Mouse (Mus musculus): Measurements from ENCODE around the gene Abcg1.

- TF ChIP-seq CTCF (IDR thresholded peaks at IDR 0.05; ENCODE audit: insufficient read depth, low read length) (no peak), POLR2A (IDR thresholded peaks at IDR 0.05; ENCODE audit: borderline replicate concordance, extremely low read depth, low read depth, low read length) (no peak; the same call in 1 of the 2 replicates)
These were observed 3.3 kb downstream of the Abcg1 start for GRCm38 (mm10) chr17:31060588-31061345.
